Mouse (Mus musculus): Measurements from ENCODE around the gene Dzank1.

Gene Dzank1

DNA sequence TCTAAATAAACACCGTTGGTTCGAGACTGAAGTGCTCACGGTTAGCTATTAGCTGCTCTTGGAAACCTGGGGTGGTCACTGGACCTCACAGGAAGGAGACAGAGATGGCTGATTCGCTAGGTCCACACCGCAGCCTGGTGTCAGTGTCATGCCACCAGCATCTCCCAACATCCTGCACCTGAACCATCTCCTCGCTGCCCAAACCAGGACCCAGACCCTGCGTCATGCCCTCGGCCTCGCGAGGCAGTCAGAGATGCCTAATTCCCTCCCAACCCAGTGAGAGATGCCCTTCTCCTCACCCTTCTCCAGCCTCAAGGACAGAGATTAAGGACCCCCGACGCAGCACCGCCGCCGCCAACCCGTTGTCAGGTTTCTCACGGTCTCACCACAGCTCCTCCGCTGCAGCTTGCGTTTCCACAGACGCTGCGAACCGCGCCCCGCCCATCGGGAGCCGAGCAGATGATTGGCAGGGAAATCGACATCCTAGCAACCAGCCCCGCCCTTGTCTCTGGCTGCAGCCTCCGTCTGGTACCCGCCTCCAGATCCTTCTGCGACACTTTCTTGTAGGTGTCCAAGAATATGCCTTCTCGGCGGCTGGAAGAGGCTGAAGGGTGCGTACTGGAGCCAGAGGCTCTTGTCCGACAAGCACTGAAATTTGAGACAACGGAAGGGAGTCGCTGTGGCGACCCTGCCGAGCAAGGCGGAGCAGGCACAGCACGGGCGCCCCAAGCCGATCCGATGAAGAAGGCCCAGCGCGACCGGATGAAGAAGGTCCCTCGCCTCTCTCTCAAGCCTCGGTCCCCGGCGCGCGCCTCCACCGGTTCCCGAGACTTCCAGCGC, at the start of gene Dzank1, which contains the start of gene Polr3f:
Gene Dzank1 (minus strand): TSS at position 434 of the 840 bp plus-strand sequence.
Gene Polr3f (plus strand): TSS at position 738 of the 840 bp plus-strand sequence.
- in situ Hi-C loops (cut with MboI, MseI): no loop called here

DNA sequence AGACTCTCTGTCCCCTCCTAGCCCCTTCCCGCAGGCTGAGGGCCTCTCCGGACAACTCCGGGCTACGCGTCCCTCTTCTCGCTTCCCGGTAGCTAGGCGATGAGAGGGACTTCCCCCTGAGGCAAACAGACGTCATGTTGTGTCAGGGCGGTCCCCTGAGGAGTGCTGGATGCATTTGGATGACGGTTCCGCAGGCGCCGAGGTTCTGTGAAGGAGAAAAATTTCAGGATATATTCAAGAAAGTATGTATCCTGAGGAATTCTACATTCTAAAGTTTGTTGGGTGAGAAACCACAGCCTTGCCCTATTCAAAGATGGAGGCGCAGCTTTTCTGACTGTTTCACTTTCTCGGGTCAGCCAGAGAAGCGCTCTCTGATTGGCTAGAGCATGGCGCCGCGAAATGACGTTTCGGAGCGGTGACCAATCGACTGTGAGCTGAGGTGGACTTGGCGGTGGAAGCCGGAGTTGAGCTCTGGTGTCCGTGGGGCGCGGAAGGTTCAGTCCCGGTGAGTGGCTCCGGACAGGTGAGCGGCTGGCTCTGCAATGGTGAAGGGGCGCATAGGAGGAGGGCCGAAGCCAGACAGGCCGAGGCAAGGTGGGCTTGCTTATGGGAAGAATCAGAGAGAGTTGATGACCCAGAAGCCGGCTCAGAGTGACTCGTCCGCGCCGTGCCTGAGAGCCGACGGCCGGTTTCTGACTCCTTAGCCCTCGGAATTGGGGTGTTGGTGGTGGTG, 28.8 kb upstream of the Dzank1 start, which contains the start of gene Sec23b:
Gene Sec23b (plus strand): TSS at position 410 of the 733 bp plus-strand sequence.
- in situ Hi-C loops (cut with MboI, MseI): loop anchor here (25.0 kb wide), 1 partner anchor 1331 kb away; no protein-coding TSS in a partner anchor

DNA sequence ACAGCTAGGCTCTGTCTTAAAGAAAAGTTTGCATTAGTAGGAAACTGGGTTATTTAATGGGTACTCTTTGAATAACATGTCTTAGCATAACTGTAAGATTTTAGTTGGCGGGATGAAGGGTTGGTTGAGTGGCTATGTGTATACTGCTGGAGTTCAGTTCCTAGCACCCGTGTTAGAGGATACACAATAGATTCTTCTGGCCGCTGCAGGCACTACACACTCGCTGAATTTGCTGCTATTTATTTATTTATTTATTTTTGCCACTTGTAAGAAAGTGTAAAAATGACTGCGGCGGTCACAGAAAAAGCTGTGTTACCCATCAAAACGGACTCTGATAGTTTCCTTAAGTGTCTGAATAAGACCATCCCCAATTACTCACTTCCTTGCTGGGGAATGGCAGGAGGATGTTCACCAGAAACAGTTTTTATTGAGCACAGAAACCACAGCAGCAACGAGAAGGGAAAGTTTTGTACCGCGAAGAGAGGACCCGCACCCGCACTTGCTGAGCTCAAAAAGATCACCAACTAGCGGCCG, 28.1 kb upstream of the Dzank1 start:
- in situ Hi-C loops (cut with MboI, MseI): loop anchor here (25.0 kb wide), 1 partner anchor 1332 kb away; no protein-coding TSS in a partner anchor

DNA sequence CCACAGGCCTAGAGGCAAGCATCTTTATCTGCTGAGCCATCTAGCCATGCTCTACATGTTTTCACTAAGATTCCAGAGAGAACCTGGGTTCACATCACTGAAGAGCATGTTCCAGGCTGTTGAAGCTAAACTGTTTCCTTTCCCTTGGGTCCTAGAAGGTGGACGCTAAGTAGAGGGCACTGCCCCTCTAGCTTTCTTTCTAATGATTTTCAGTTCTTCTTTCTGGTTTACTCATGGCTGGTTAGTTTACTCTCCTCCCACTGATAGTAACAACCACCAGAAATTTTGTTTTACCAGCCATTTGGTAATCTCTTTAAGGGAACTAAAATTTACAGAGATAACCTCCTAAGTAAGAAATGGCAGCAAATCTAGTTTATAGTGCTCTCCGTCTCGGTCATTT, 26.7 kb upstream of the Dzank1 start:
- in situ Hi-C loops (cut with MboI, MseI): loop anchor here (25.0 kb wide), 1 partner anchor 1333 kb away; no protein-coding TSS in a partner anchor

DNA sequence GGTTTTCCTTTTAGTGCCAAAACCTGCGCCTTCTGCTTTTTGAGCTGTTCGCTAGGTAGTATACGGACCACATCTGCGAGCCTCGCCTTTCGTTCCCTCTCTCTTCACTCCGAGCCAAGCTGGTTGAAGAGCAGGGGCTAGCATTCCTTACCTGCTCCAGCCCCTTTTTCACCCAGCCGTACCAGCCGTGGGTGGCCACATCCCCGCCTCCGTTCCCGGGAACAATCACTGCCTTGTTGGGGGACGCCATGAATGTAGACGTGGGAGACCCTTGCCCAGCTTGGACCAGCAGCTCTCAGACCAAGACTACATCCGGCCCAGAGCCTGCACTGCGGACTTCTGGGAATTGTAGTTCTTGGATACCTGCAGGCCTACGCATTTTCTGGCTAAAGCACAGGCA, 23.3 kb upstream of the Dzank1 start, which contains the start of gene Rbbp9:
Gene Rbbp9 (minus strand): TSS at position 341 of the 400 bp plus-strand sequence.
- in situ Hi-C loops (cut with MboI, MseI): loop anchor here (25.0 kb wide), 1 partner anchor 1337 kb away; no protein-coding TSS in a partner anchor

DNA sequence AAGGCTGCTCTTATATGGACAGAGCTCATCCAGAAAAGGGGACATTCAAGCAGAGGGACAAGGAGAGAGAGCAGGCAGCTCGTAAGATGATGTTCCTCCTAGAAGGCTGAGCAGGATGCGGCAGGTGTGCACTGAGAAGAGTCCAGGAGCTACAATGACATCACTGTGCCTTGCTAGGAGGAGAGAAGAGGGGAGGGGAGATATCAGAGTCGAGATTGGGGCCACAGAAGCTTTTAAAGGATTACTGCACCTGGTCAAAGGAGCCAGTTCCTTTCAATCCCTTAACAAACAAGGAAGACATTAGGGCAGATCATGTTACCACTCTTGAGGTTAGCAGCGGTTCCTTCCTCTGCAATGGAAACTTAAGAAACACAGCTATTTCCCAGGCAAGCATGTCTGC, 20.3 kb upstream of the Dzank1 start:
- in situ Hi-C loops (cut with MboI, MseI): no loop called here

DNA sequence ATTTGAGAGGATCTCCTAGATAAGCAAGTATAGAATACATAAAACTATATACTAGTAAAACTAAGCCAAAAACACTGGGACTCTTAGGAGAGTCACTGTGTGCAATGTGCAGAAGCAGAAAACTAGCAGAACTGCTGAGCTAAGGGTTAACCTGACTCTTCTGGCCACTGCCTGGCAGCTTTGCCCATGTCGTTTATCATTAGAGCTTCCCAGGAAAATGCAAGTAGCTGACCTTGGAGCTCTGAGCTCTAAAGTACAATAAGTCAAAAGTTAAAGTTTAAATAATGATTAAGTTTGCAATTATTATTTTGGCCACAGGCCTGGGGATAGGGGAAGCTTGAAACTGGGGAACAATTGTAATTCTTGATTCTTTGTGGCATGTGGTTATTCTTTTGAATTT, 18.3 kb upstream of the Dzank1 start:
- in situ Hi-C loops (cut with MboI, MseI): no loop called here

DNA sequence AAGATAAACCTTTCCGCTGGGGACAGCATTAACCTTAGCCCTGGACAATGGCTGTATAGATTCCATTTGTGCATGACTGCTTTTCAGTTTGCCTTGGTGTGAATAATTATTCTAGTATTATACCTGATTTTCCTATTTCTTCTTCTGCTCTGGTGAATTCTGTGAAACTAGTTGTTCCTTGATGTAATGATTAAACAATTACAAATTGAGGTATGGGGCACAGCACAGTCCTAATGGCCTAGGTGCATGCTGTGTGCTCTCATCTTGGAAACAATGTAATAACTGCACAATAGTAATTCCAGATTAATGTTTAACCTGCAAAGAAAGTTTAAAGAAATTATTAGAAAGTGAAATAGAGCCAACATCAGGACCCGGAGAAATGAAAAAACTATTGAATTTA, 17.8 kb upstream of the Dzank1 start:
- in situ Hi-C loops (cut with MboI, MseI): no loop called here

DNA sequence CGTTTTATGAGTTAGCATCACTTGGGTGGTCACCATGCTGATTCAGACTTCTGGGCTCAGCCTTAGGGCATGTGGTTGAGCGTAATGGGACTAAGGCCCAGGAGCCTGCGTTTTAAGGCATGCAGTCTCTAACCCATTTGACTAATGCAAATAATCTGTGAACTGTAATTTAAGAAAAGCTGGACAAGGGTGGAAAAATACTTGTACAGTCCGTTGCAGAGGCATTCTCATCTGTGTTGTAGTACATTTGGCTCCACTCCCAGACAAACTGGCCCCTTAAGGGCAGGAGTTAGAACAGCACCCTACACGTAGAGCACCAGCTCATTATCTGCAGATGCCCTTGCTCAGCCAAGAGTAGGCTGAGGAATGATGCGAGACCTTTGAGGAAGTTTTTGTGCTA, 17.4 kb upstream of the Dzank1 start:
- in situ Hi-C loops (cut with MboI, MseI): no loop called here

DNA sequence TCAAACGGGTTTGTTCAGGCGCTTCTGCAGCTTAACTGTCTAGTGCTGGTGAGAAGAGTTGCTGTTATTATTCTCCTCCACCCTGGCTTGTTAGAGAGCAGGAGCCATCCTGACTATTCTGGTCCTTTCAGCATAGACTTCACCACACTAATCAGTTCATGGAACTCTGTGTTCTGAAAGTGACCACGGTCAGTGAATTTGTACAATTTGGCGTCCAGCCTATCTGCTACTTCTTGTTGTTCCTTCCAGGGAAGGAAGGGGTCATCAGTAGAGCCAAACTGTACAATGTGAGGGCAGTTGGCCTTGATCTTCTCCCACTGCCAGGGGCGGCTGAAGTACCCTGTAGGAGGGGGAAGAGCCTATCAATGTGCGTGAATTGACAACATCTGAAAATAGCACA, 16.5 kb upstream of the Dzank1 start:
- in situ Hi-C loops (cut with MboI, MseI): no loop called here

DNA sequence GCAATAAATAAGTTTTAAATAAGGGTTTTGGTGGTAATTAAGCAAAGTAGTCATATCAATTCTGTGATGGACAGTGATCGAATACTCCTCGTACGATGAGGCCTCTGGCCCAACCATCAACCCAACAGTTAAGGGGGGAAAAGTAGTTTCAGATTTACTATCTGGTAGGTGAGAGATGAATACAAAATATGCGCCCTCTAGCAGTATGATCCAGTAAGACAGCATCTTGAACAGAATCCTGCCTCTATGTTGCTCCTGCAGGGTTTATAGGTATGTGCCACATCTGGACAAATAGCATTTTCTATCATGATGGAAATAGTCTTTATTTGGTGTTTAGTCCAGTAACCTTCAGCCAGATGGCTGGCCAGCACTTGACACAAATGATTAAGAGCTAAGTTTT, 14.0 kb upstream of the Dzank1 start:
- in situ Hi-C loops (cut with MboI, MseI): no loop called here

DNA sequence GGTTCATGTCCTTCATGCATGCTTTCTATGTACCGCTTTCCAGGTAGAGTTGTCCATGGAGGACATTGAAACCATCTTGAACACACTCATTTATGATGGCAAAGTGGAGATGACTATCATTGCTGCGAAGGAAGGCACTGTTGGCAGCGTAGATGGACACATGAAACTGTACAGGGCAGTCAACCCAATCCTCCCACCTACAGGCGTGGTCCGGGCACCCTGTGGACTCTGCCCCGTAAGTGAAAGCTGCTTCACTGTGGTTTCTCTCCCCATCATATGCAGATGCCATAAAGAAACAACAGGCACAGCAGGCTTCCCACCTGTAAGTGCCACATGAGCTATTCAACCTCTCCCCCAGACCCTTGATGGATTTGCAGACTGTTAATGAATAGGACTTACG, 9.9 kb upstream of the Dzank1 start:
- in situ Hi-C loops (cut with MboI, MseI): no loop called here

DNA sequence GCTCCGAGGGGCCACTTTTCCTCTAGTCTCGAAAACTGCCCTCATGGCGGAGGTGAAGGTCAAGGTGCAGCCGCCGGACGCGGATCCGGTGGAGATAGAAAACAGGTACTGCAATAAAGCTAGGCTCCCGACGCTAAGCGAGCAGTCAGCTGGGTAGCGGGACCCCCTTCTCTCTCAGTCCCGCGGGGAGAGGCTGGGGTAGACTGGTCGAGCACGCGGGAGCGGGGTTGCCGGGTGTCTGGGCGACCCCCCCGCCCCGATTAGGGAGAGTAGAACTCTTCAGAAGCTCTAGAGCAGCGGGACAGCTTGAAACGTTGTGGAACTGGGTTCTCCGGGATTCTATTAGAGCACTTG, 584 bp upstream of the Dzank1 start:
- in situ Hi-C loops (cut with MboI, MseI): no loop called here

DNA sequence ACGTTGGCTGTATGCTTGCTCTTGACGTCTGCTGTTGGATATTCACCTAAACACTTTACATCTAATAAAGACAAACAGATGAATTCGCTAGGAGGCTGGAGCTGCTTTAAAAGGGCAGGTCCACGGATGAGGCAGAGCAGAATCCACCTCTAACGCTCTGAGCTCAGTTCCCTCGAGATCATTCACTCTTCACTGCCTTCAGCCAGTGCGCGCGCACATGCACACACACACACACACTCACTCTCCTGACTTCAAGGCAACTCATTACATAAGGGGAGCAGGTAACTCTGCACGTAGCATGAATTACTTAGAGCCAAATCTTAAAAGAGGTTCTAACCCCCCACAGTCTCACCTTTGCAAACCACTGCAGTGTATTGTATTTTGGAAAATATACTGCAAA, 1.4 kb downstream of the Dzank1 start:
- in situ Hi-C loops (cut with MboI, MseI): no loop called here

DNA sequence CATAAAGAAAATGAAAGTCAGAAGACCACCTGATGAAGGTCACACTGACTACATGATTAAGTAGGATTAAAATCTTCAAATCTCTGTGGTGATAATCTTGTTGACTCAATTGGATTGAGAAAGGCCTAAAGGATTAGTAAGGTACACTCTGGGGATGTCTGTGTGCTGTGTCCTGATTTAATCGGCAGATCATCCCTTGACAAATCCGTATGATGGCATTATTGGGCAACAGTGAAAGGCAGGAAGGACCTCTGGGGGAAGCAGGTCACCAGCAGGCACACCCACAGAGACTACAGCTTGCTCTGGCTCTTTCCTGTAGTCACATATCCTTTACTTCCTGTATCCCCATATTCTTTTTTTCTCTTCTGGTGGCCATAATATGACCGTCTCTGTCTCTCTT, 7.4 kb downstream of the Dzank1 start:
- in situ Hi-C loops (cut with MboI, MseI): no loop called here

DNA sequence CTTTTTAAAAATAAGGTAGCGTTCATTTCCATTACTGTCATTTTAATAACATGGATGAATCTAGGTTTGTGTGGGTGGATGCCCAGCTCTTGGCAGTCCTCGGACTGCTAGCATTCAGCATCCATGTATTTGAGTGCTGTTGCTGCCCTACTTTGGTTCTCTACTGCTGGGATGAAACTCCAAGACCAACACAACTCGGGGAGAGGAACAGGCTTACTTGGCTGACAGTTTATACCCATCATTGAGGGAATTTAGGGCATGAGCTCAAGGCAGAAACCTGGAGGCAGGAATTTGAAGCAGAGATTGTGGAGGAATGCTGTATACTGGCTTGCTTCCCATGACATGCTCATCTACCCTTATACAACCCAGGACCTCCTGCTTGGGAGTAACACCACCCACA, 12.6 kb downstream of the Dzank1 start:
- in situ Hi-C loops (cut with MboI, MseI): no loop called here

DNA sequence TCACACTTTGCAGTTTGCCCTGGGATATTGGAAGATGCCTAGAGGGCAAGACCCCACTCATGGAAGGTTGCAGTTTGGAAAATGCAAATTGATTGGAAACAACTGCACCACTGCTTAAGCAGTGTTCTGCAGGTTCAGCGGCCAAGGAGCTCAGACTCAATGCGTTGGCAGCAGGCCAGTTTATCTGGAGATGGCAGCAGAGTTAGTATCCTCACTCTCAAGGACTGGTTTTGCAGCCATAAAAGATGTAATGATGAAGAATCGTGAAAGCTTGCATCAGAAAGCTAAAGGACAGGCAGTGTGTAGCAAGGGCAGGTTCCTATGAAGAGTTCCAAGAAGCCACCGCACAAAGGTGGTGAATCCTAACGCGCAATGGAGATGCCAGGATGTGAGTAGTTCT, 25.1 kb downstream of the Dzank1 start:
- in situ Hi-C loops (cut with MboI, MseI): no loop called here

DNA sequence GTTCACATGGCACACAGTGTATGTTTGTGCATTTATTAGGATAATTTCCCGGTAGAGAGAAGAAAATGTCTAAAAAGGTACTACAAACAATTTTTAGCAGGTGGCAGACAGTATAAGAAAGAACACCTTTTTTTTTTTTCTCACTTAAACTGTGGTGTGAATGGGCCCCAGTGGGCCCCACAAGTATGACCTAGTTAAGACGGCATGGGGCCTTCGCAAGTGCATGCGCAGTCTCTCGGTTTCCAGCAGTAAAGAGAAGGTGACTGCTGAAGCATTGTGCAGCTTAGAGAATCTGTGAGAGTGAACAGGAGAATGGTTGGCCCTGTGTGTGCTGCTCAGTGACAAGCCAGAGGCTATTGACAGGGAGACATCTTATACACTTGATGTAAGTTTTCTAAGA, 37.9 kb downstream of the Dzank1 start:
- in situ Hi-C loops (cut with MboI, MseI): no loop called here

DNA sequence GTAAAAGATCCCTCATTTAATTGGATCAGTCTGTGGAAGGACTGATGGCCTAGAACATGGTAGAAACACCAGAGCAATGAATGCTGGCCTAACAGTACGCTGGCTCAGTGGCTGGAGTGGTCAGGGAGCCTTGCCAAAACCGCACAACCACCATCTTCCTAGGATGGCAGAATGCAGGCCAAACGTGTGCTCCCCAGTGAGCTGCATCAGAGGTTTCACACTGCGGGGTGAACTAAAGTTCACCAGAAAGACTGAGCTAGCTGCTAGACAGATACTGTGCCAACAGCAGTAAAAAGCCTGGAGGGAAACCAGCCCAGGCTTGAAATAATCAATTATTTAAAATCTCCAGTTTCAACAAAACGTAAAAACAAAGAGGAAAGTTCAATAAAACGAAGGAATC, 39.7 kb downstream of the Dzank1 start:
- in situ Hi-C loops (cut with MboI, MseI): no loop called here

DNA sequence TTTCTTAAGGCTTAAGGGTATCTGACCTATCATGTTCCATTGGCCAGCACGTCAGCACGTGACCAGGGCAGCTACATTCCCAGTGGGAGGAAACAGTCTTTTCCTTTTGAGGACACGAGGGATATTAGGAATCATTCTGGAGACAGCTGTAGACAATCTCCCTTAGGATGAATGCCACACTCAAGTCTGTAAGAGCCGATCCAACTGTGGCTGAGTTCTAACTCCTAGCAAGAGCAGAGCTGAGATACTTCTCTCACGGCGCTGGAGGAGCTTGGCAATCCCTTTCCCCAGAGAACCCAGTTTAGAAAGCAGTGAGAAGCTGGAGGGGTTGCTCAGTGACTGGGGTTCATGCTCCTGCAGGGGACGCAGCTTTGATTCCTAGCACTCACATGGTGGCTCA, 41.8 kb downstream of the Dzank1 start:
- in situ Hi-C loops (cut with MboI, MseI): no loop called here

DNA sequence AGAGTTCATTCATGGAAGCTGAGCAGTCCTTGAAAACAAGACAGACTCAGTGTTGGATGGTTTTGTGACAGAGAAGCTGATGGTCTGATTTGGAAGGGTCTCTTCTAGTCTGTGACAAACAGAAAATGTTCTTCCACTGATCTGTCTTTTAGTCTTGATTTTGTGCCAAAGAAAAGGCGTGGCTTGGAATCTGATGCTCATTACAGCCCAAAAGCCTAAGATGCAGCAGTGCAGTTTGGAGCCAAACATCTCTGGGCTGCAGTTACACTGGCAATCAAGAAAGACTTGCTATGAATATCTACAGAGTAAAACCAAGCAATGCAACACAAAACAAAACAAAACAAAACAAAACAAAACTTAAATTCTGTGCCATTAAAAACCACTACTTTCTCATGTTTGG, 43.1 kb downstream of the Dzank1 start:
- in situ Hi-C loops (cut with MboI, MseI): no loop called here

DNA sequence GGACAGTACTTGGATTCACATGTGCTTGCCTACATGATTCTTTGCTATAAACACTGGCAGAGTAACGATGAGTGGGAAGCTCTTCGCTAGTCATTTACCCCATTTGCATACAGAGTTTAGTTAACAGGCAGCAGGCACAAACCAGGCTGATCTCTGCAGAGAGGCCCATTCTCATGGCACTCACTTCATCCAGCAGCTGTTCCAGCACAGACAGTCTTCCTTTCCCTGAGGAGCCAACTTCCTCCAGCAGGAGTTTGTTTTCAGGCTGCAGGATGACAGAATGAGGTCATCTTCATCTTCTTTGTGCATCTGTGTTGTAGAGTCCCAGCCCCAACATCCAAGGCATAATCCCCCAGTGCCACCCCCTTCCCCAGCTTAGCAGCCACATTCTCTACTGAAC, 47.8 kb downstream of the Dzank1 start:
- in situ Hi-C loops (cut with MboI, MseI): no loop called here
